In genomic region chr6:65126074-65126726, GRCm38 (mm10) we compare ENCODE assay signal across 8 mouse cellular contexts. TPM values are rescaled to one million over a fixed set of nuclear protein-coding genes. Genes with fewer than 3 reads are reported as not detected.
A peak's percentile ranks its signal among the peaks of the same experiment; 100 is the strongest.
DNase-seq lines count a peak whose midpoint lies in the region; ATAC-seq and TF ChIP-seq lines count a peak whose summit lies in the region.

No protein-coding gene starts in this region.

- no peak for ATAC-seq in G1E (ENCODE audit: extremely low read depth, insufficient number of reproducible peaks, low FRiP score, poor library complexity, severe bottlenecking)
- peak; percentile 85 for ATAC-seq in frontal cortex, adult (ENCODE audit: low TSS enrichment)
- peak; percentile 81 for ATAC-seq in megakaryocyte-erythroid progenitor cell, adult 5-6 weeks (replicated peaks; ENCODE audit: low FRiP score, low TSS enrichment, poor library complexity, severe bottlenecking)

- H3K9me3 ChIP-seq in G1E (replicated peaks), result no peaks in the 10 kb centered on the region

- intact Hi-C loops in heart, postnatal 14 days (cut with DNase I), result loop anchor here (2.0 to 10.0 kb wide), 4 partner anchors 327 to 1405 kb away; no protein-coding TSS in a partner anchor
- intact Hi-C loops in heart, postnatal 25 days (cut with DNase I), result loop anchor here (1.0 to 10.0 kb wide), 3 partner anchors 327 to 1407 kb away; no protein-coding TSS in a partner anchor

- no peak overlapping the region for H3K4me3 ChIP-seq in G1E (ENCODE audit: low read depth, low read length)

- peak; percentile 34; the same call in 1 of the 2 replicates for TF ChIP-seq CTCF in G1E (IDR thresholded peaks at IDR 0.05; ENCODE audit: low read depth, low read length)

- H3K4me1 ChIP-seq in G1E (ENCODE audit: insufficient read depth, low read depth, low read length), result no peaks in the 10 kb centered on the region

- peak; percentile 40 to 69 for DNase-seq in heart, postnatal 14 days
- DNase-seq in heart, postnatal 25 days (ENCODE audit: low spot score), result no peak
- DNase-seq in G1E (ENCODE audit: low spot score), result no peak
- DNase-seq in cerebellum, adult 8-10 months, result peak; percentile 32
- DNase-seq in layer of hippocampus, adult 9-10 months (ENCODE audit: low spot score), result peak; percentile 45
- peak; percentile 63 for DNase-seq in right cerebral cortex, postnatal 4 days

- H3K27me3 ChIP-seq in G1E (ENCODE audit: insufficient read depth, low read length), result no peaks in the 10 kb centered on the region

- H3K36me3 ChIP-seq in G1E (replicated peaks), result peaks cover 3% of the 10 kb centered on the region

RNA-seq across cellular contexts. Expression of gene Hpgds, which starts 18.5 kb away (rescaled TPM):
- 1 to 10 TPM; 1.4 to 1.6 TPM for total RNA-seq in heart, postnatal 14 days (2021)
- total RNA-seq in heart, postnatal 25 days (2021), result 1 to 10 TPM in 1 of 2 experiments, under 1 TPM in 1; 0.48 to 1.0 TPM
- not detected in 2 replicates for total RNA-seq in G1E (2014; fragmentation: Nextera tagmentation)
- 4.8 and 5.0 TPM in 2 replicates for total RNA-seq in G1E (2017)
- not detected in 2 replicates for polyA plus RNA-seq in G1E (2012)
- total RNA-seq in megakaryocyte-erythroid progenitor cell, adult 5-6 weeks (2014; fragmentation: Nextera tagmentation), result not detected in 2 replicates
- 0.46 and 0.94 TPM in 2 replicates for total RNA-seq in megakaryocyte-erythroid progenitor cell, adult 5-6 weeks (2017)

Comparison
In these comparisons a context has a peak if more than half of its experiments do, and no peak if none do; other contexts are left out.
1. DNase-seq: peak in heart, postnatal 14 days (2 of 2), cerebellum, adult 8-10 months (single experiment), layer of hippocampus, adult 9-10 months (single experiment) and right cerebral cortex, postnatal 4 days (single experiment); none in heart, postnatal 25 days (single experiment) and G1E (single experiment).